In the genomic region with DNA sequence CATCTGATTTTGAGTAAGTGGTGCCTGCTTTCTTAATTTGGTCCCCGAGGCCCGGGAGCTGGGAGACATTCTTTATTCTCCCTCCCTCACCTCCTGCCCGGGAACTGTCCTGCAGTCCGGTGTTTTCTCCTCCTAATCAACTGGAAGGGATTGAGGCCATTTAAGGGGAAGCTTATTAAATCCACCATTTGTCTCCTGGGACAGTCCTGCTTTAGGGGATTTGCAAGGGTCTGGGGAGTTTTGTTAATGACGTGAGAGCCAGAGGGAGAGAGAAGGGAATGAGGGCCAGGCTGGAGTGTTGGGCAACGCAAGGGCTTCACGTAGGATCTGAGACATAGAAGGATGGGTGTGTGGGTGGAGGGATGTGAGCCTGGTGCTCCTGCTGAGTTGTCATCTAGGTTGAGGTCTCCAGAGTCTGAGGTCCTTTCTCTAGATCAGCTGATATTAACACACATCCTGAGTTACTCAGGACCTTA, we compare ENCODE assay signal across 8 mouse cellular contexts.
DNase-seq lines count a peak whose midpoint lies in the region; ATAC-seq lines count a peak whose summit lies in the region.
"Had no signal": no experiment of that assay in that cellular context is flagged by ENCODE, and none has a peak within 500 bp of the region (broad histone marks: within the 10 kb centered on the region; RNA-seq: fewer than 3 reads in every experiment).

No protein-coding gene starts in this region.

- WGBS in kidney, embryonic 16.5 days = 13% methylated on average over 7 of the region's 7 CpGs
- WGBS in forebrain, embryonic 14.5 days = under 1% methylated on average over 7 of the region's 7 CpGs
- 16% methylated on average over 7 of the region's 7 CpGs for whole genome bisulfite sequencing in intestine, embryonic 16.5 days
- WGBS in neural tube, embryonic 15.5 days = 7% methylated on average over 7 of the region's 7 CpGs

- H3K9ac ChIP-seq in kidney, embryonic 16.5 days (replicated peaks; ENCODE audit: low read length) = peak overlapping the region; percentile 10; the same call in 1 of the 2 replicates
- no peak overlapping the region for H3K9ac ChIP-seq in forebrain, embryonic 14.5 days (ENCODE audit: low read length)
- H3K9ac ChIP-seq in intestine, embryonic 16.5 days (ENCODE audit: low read depth, low read length) = no peak overlapping the region
- H3K9ac ChIP-seq in neural tube, embryonic 15.5 days (replicated peaks) = no peak overlapping the region

- no peak for DNase-seq in kidney, adult 9 months
- DNase-seq in forebrain, embryonic 14.5 days (ENCODE audit: low spot score) = no peak
- no peak for DNase-seq in kidney, adult 18-20 months
- no peak for DNase-seq in ovary, adult 18-20 months (ENCODE audit: low spot score)

- peaks cover 8% of the 10 kb centered on the region for H3K9me3 ChIP-seq in kidney, embryonic 16.5 days (ENCODE audit: low read length)
- H3K9me3 ChIP-seq in forebrain, embryonic 14.5 days (replicated peaks; ENCODE audit: control insufficient read depth, low read length) = no peaks in the 10 kb centered on the region
- H3K9me3 ChIP-seq in intestine, embryonic 16.5 days (ENCODE audit: control insufficient read depth, low read length) = peaks cover 4% of the 10 kb centered on the region; the same call in 1 of the 2 replicates
- H3K9me3 ChIP-seq in neural tube, embryonic 15.5 days (replicated peaks) = no peaks in the 10 kb centered on the region

- no peak for ATAC-seq in kidney, embryonic 16.5 days (ENCODE audit: low FRiP score, low TSS enrichment)
- ATAC-seq in forebrain, embryonic 14.5 days = peak; percentile 15; the same call in 1 of the 2 replicates
- peak; percentile 36 for ATAC-seq in intestine, embryonic 16.5 days
- ATAC-seq in neural tube, embryonic 15.5 days (ENCODE audit: low FRiP score) = no peak

- peaks cover 34% of the 10 kb centered on the region for H3K4me1 ChIP-seq in kidney, embryonic 16.5 days (ENCODE audit: insufficient read depth, low read length)
- peaks cover 47% of the 10 kb centered on the region for H3K4me1 ChIP-seq in forebrain, embryonic 14.5 days (ENCODE audit: control insufficient read depth, insufficient read depth, low read length)
- peaks cover 6% of the 10 kb centered on the region; the same call in 1 of the 2 replicates for H3K4me1 ChIP-seq in intestine, embryonic 16.5 days (ENCODE audit: control insufficient read depth, insufficient read depth, low read length)
- peaks cover 23% of the 10 kb centered on the region for H3K4me1 ChIP-seq in neural tube, embryonic 15.5 days

- no peaks in the 10 kb centered on the region for H3K36me3 ChIP-seq in kidney, embryonic 16.5 days (ENCODE audit: insufficient read depth, low read length)
- no peaks in the 10 kb centered on the region for H3K36me3 ChIP-seq in forebrain, embryonic 14.5 days (ENCODE audit: control insufficient read depth, insufficient read depth, low read length)
- no peaks in the 10 kb centered on the region for H3K36me3 ChIP-seq in intestine, embryonic 16.5 days (ENCODE audit: control insufficient read depth, insufficient read depth, low read length)
- H3K36me3 ChIP-seq in neural tube, embryonic 15.5 days = no peaks in the 10 kb centered on the region

- peak overlapping the region; percentile 37 for H3K4me2 ChIP-seq in kidney, embryonic 16.5 days (replicated peaks; ENCODE audit: low read depth, low read length)
- H3K4me2 ChIP-seq in forebrain, embryonic 14.5 days (ENCODE audit: low read length) = peak overlapping the region; percentile 18
- H3K4me2 ChIP-seq in intestine, embryonic 16.5 days (ENCODE audit: low read depth, low read length) = peak overlapping the region; percentile 28; the same call in 1 of the 2 replicates
- peak overlapping the region; percentile 24 for H3K4me2 ChIP-seq in neural tube, embryonic 15.5 days

- H3K27ac ChIP-seq in kidney, embryonic 16.5 days (ENCODE audit: low read length) = peak overlapping the region; percentile 47; the same call in 1 of the 2 replicates
- no peak overlapping the region for H3K27ac ChIP-seq in forebrain, embryonic 14.5 days (ENCODE audit: low read depth, low read length)
- H3K27ac ChIP-seq in intestine, embryonic 16.5 days (ENCODE audit: low read length) = no peak overlapping the region
- no peak overlapping the region for H3K27ac ChIP-seq in neural tube, embryonic 15.5 days (replicated peaks)

- no peaks in the 10 kb centered on the region for H3K27me3 ChIP-seq in kidney, embryonic 16.5 days (ENCODE audit: insufficient read depth, low read length)
- H3K27me3 ChIP-seq in forebrain, embryonic 14.5 days (replicated peaks; ENCODE audit: control insufficient read depth, insufficient read depth, low read length) = no peaks in the 10 kb centered on the region
- no peaks in the 10 kb centered on the region for H3K27me3 ChIP-seq in intestine, embryonic 16.5 days (replicated peaks; ENCODE audit: control insufficient read depth, insufficient read depth, low read length)
- 0 out of 2 replicates have a peak, but pooled peaks cover under 1% of the 10 kb centered on the region for H3K27me3 ChIP-seq in neural tube, embryonic 15.5 days (replicated peaks)

- H3K4me3 ChIP-seq in kidney, embryonic 16.5 days (ENCODE audit: low read length) = 0 out of 2 replicates have a peak overlapping the region, but pooled peaks have one; percentile 7
- no peak overlapping the region for H3K4me3 ChIP-seq in forebrain, embryonic 14.5 days (ENCODE audit: low read depth, low read length)
- H3K4me3 ChIP-seq in intestine, embryonic 16.5 days (ENCODE audit: low read length) = no peak overlapping the region
- no peak overlapping the region for H3K4me3 ChIP-seq in neural tube, embryonic 15.5 days (replicated peaks)
- H3K4me3 ChIP-seq: erythroblast, embryonic 14.5 days had no signal

Comparison
In these comparisons a context has a peak if more than half of its experiments do, and no peak if none do; other contexts are left out.
1. ATAC-seq: peak in forebrain, embryonic 14.5 days (single experiment) and intestine, embryonic 16.5 days (single experiment); none in kidney, embryonic 16.5 days (single experiment) and neural tube, embryonic 15.5 days (single experiment).
2. Peak in every context shown above with its lines, with median percentiles within 50 percentile points of each other: H3K4me2 ChIP-seq.